Mouse (Mus musculus): ENCODE data around the gene Nlk.
A peak's percentile ranks its signal among the peaks of the same experiment; 100 is the strongest.
"Not testable (repeated sequence)": the region's sequence is repeated elsewhere in the genome, so short reads cannot be mapped to it uniquely, and the experiment has no call there.

The Nlk gene

GRCm38 (mm10) chr11:78690547-78690946 is 6.6 kb downstream of the Nlk start:
- no peak for DNase-seq (ENCODE audit: low spot score in 2 of 2)

- no peak for DNase-seq (ENCODE audit: low spot score in 2 of 2)
Observed at GRCm38 (mm10) chr11:78681058-78681457, 16.1 kb downstream of the Nlk start.

- no peak for DNase-seq (ENCODE audit: low spot score in 2 of 2)
Observed at GRCm38 (mm10) chr11:78678761-78679160, 18.4 kb downstream of the Nlk start.

GRCm38 (mm10) chr11:78668647-78669046 is 28.5 kb downstream of the Nlk start:
- no peak for DNase-seq (ENCODE audit: low spot score in 2 of 2)

- no peak for DNase-seq (ENCODE audit: low spot score in 2 of 2)
Observed at GRCm38 (mm10) chr11:78664853-78665252, 32.3 kb downstream of the Nlk start.

GRCm38 (mm10) chr11:78663916-78664315 is 33.3 kb downstream of the Nlk start:
- no peak for DNase-seq (ENCODE audit: low spot score in 2 of 2)

GRCm38 (mm10) chr11:78649143-78649542 is 48.0 kb downstream of the Nlk start:
- DNase-seq (ENCODE audit: low spot score in 2 of 2), result no peak

- not testable (repeated sequence) for DNase-seq (ENCODE audit: low spot score in 2 of 2)
Observed at GRCm38 (mm10) chr11:78648405-78648804, 48.8 kb downstream of the Nlk start.

GRCm38 (mm10) chr11:78643746-78644145 is 53.4 kb downstream of the Nlk start:
- no peak for DNase-seq (ENCODE audit: low spot score in 2 of 2)

GRCm38 (mm10) chr11:78642151-78642550 is 55.0 kb downstream of the Nlk start:
- no peak for DNase-seq (ENCODE audit: low spot score in 2 of 2)

GRCm38 (mm10) chr11:78641088-78641487 is 56.1 kb downstream of the Nlk start:
- no peak for DNase-seq (ENCODE audit: low spot score in 2 of 2)

GRCm38 (mm10) chr11:78632782-78633181 is 64.4 kb downstream of the Nlk start:
- no peak for DNase-seq (ENCODE audit: low spot score in 2 of 2)

GRCm38 (mm10) chr11:78628871-78629270 is 68.3 kb downstream of the Nlk start:
- no peak for DNase-seq (ENCODE audit: low spot score in 2 of 2)

GRCm38 (mm10) chr11:78624377-78624776 is 72.8 kb downstream of the Nlk start:
- no peak for DNase-seq (ENCODE audit: low spot score in 2 of 2)

- DNase-seq (ENCODE audit: low spot score in 2 of 2), result no peak
Observed at GRCm38 (mm10) chr11:78621926-78622325, 75.2 kb downstream of the Nlk start.

GRCm38 (mm10) chr11:78620179-78620578 is 77.0 kb downstream of the Nlk start:
- DNase-seq (ENCODE audit: low spot score in 2 of 2), result no peak

- no peak for DNase-seq (ENCODE audit: low spot score in 2 of 2)
Observed at GRCm38 (mm10) chr11:78611273-78611672, 85.9 kb downstream of the Nlk start.

- DNase-seq (ENCODE audit: low spot score in 2 of 2), result no peak
Observed at GRCm38 (mm10) chr11:78609657-78610056, 87.5 kb downstream of the Nlk start.

GRCm38 (mm10) chr11:78604826-78605225 is 92.3 kb downstream of the Nlk start:
- DNase-seq (ENCODE audit: low spot score in 2 of 2), result no peak

- no peak for DNase-seq (ENCODE audit: low spot score in 2 of 2)
Observed at GRCm38 (mm10) chr11:78602781-78603180, 94.4 kb downstream of the Nlk start.

- DNase-seq (ENCODE audit: low spot score in 2 of 2), result no peak
Observed at GRCm38 (mm10) chr11:78600926-78601590, 96.1 kb downstream of the Nlk start.

GRCm38 (mm10) chr11:78600496-78600895 is 96.7 kb downstream of the Nlk start:
- no peak for DNase-seq (ENCODE audit: low spot score in 2 of 2)

- DNase-seq (ENCODE audit: low spot score in 2 of 2), result peak; percentile 38 to 50
Observed at GRCm38 (mm10) chr11:78600051-78600450, 97.1 kb downstream of the Nlk start.

All from spleen, postnatal 36 days (tissue).